Comparison of ENCODE assay signal across 10 mouse cellular contexts in the genomic region with DNA sequence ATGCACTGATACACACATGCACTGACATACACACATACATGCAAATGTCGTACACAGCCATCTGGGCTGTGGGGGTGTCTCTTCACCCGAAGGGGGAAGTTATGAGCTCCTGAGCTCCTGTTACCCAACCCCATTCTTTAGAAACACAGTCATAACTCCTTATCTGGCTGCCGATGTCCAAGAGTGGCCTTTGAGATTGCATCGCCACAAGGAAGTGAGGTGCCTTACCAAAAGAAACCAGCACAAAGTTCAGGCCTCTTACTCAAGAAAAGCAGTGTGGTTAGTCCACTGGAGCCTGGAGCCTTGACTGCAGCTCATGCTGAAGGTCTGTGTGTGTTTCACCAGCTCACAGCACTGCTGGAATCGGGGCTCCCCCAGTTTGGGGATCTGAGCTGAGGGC. TPM values are rescaled to one million over a fixed set of nuclear protein-coding genes. Genes with fewer than 3 reads are reported as not detected.
DNase-seq lines count a peak whose midpoint lies in the region; ATAC-seq and TF ChIP-seq lines count a peak whose summit lies in the region.
"Had no signal": no experiment of that assay in that cellular context is flagged by ENCODE, and none has a peak within 500 bp of the region (broad histone marks: within the 10 kb centered on the region; RNA-seq: fewer than 3 reads in every experiment).

No protein-coding gene starts in this region.

- no peak for TF ChIP-seq CTCF in heart, postnatal 0 days (IDR thresholded peaks at IDR 0.05; ENCODE audit: low read depth)
- no peak for TF ChIP-seq CTCF in MEL (IDR thresholded peaks at IDR 0.05 in 2 of 3, conservative IDR thresholded peaks at IDR 0.05 in 1 of 3; ENCODE audit: control insufficient read depth in 1 of 3, insufficient read depth in 1 of 3, low read depth in 2 of 3, low read length in 3 of 3, poor library complexity in 1 of 3, severe bottlenecking in 1 of 3)

- no peak for DNase-seq in heart, postnatal 0 days (ENCODE audit: low spot score)
- DNase-seq in heart, postnatal 25 days (ENCODE audit: low spot score), result no peak
- DNase-seq in MEL (ENCODE audit: low read depth, low spot score), result peak; percentile 54
- peak; percentile 81 for DNase-seq in gonadal fat pad, adult 2 months (ENCODE audit: low read depth)
- no peak for DNase-seq in cerebellum, adult 9-10 months
- no peak for DNase-seq in thymus, postnatal 25 days
- DNase-seq: kidney, adult 18-20 months had no signal

- no peak for ATAC-seq in heart, postnatal 0 days (ENCODE audit: insufficient read depth, low read depth)
- ATAC-seq in monocyte, adult 5-6 weeks (replicated peaks; ENCODE audit: insufficient number of reproducible peaks, low FRiP score, low TSS enrichment, poor library complexity, severe bottlenecking), result peak; percentile 79

- peak overlapping the region; percentile 75 for H3K27ac ChIP-seq in heart, postnatal 0 days (ENCODE audit: low read depth)
- H3K27ac ChIP-seq in MEL (ENCODE audit: control insufficient read depth, low read depth, low read length), result no peak overlapping the region
- H3K27ac ChIP-seq: midbrain, embryonic 10.5 days had no signal

- no peak overlapping the region for H3K9ac ChIP-seq in heart, postnatal 0 days (replicated peaks; ENCODE audit: low read depth, low read length)
- no peak overlapping the region for H3K9ac ChIP-seq in MEL (ENCODE audit: control insufficient read depth, low read depth, low read length, poor library complexity, severe bottlenecking)

- intact Hi-C loops in heart, postnatal 25 days (cut with DNase I), result loop anchor here (2.0 kb wide), 1 partner anchor 59 kb away; no protein-coding TSS in a partner anchor

- TF ChIP-seq POLR2A in MEL (IDR thresholded peaks at IDR 0.05; ENCODE audit: control insufficient read depth in 1 of 2, insufficient read depth in 1 of 2, low read depth in 1 of 2, low read length in 2 of 2, poor library complexity in 1 of 2), result no peak

- WGBS in heart, postnatal 0 days, result 32% methylated on average over 5 of the region's 5 CpGs

- no peak for TF ChIP-seq EP300 in heart, postnatal 0 days (IDR thresholded peaks at IDR 0.05; ENCODE audit: low read depth)
- TF ChIP-seq EP300 in MEL (IDR thresholded peaks at IDR 0.05; ENCODE audit: low read depth in 1 of 2, low read length in 2 of 2), result peak; percentile 54 to 67; a peak in 3 of 4 replicates

- no peak overlapping the region for H3K4me3 ChIP-seq in heart, postnatal 0 days (ENCODE audit: low read depth, low read length)
- H3K4me3 ChIP-seq in MEL (ENCODE audit: control insufficient read depth in 1 of 2, insufficient read depth in 1 of 2, low read depth in 2 of 2, low read length in 2 of 2), result no peak overlapping the region
- H3K4me3 ChIP-seq: midbrain, embryonic 10.5 days had no signal

- H3K4me1 ChIP-seq in heart, postnatal 0 days (ENCODE audit: control insufficient read depth, insufficient read depth), result peaks cover 63% of the 10 kb centered on the region
- H3K4me1 ChIP-seq in MEL (ENCODE audit: control insufficient read depth in 1 of 2, insufficient read depth in 2 of 2, low read length in 2 of 2), result peaks cover 10 to 25% of the 10 kb centered on the region in 2 experiments

- TF ChIP-seq RAD21 in MEL (IDR thresholded peaks at IDR 0.05; ENCODE audit: low read depth, low read length), result no peak

- H3K27me3 ChIP-seq in heart, postnatal 0 days (ENCODE audit: control insufficient read depth, insufficient read depth, low read length), result no peaks in the 10 kb centered on the region
- H3K27me3 ChIP-seq in MEL (ENCODE audit: control insufficient read depth in 1 of 2, insufficient read depth in 2 of 2, low read length in 2 of 2), result no peaks in the 10 kb centered on the region

- H3K4me2 ChIP-seq in heart, postnatal 0 days (ENCODE audit: low read depth, low read length), result no peak overlapping the region

- no peaks in the 10 kb centered on the region for H3K9me3 ChIP-seq in heart, postnatal 0 days (replicated peaks; ENCODE audit: control insufficient read depth, low read length)
- no peaks in the 10 kb centered on the region for H3K9me3 ChIP-seq in MEL (replicated peaks; ENCODE audit: insufficient read depth, low read length)
- H3K9me3 ChIP-seq: midbrain, embryonic 10.5 days had no signal

- H3K79me2 ChIP-seq in MEL (ENCODE audit: control insufficient read depth, insufficient read depth, low read length, poor library complexity), result no peaks in the 10 kb centered on the region

- H3K36me3 ChIP-seq in heart, postnatal 0 days (replicated peaks; ENCODE audit: control insufficient read depth, insufficient read depth, low read length), result no peaks in the 10 kb centered on the region; the same call in 1 of the 2 replicates
- H3K36me3 ChIP-seq in MEL (ENCODE audit: control insufficient read depth in 1 of 2, insufficient read depth in 2 of 2, low read length in 2 of 2), result peaks cover 0 to 18% of the 10 kb centered on the region in 2 experiments; a peak in 2 of 4 replicates
- H3K36me3 ChIP-seq: G1E; midbrain, embryonic 10.5 days had no signal

TF ChIP-seq in MEL, 35 proteins besides CTCF, POLR2A, EP300 and RAD21:
- TF ChIP-seq TAL1 (IDR thresholded peaks at IDR 0.05; ENCODE audit: low read length) (no peak), ETS1 (IDR thresholded peaks at IDR 0.05; ENCODE audit: low read depth, low read length) (peak; percentile 53; the same call in 1 of the 2 replicates), TCF12 (IDR thresholded peaks at IDR 0.05; ENCODE audit: low read depth, low read length) (peak; percentile 40; the same call in 1 of the 2 replicates), ZKSCAN1 (IDR thresholded peaks at IDR 0.05; ENCODE audit: low read depth, low read length) (no peak), GATA1 (IDR thresholded peaks at IDR 0.05; ENCODE audit: low read depth, low read length) (peak; percentile 71)
TF ChIP-seq in MEL: peak in this region for 3.

RNA-seq across cellular contexts. Expression of a gene that starts 43.1 kb away (rescaled TPM):
- total RNA-seq in heart, postnatal 0 days (2014; rRNA removed; ENCODE audit: low replicate concordance), result 120 and 135 TPM in 2 replicates
- polyA plus RNA-seq in heart, postnatal 0 days (2015; fragmentation: Nextera tagmentation; extraction: Ambion mirVana), result 140 and 168 TPM in 2 replicates
- 10 to 100 TPM; 81.3 to 98.0 TPM for total RNA-seq in heart, postnatal 25 days (2021)
- 12.9 and 13.9 TPM in 2 replicates for total RNA-seq in MEL (2012; rRNA removed)
- polyA plus RNA-seq in MEL (2012; ENCODE audit: insufficient read depth in 1 of 2, insufficient read length in 2 of 2, low read depth in 1 of 2, low replicate concordance in 2 of 2, missing spikeins in 1 of 2), result 10 to 100 TPM in 1 of 2 experiments, not detected in 1; 15.4 TPM
- polyA plus RNA-seq in gonadal fat pad, adult 2 months (2012; rRNA removed), result 9.6 and 9.9 TPM in 2 replicates
- total RNA-seq in monocyte, adult 5-6 weeks (2017), result 527 to 604 TPM (median 547 TPM) in 3 replicates
- polyA plus RNA-seq: G1E had no signal

Comparison
In these comparisons a context has a peak if more than half of its experiments do, and no peak if none do; other contexts are left out.
1. DNase-seq: peak in MEL (single experiment) and gonadal fat pad, adult 2 months (single experiment); none in heart, postnatal 0 days (single experiment), heart, postnatal 25 days (single experiment), cerebellum, adult 9-10 months (single experiment) and thymus, postnatal 25 days (single experiment).